Mouse (Mus musculus) heart, embryonic 14.5 days (tissue): Measurements from ENCODE around the gene Pnpla5. TPM values are rescaled to one million over a fixed set of nuclear protein-coding genes. Genes with fewer than 3 reads are reported as not detected.

ENCODE experiments used
- ATAC-seq: fragments of 200-750 bp; cut with Nextera tagmentation; 2 replicates; pipeline ENCODE4 v1.8.0; 2017; ENCODE audit warnings: low read depth, moderate TSS enrichment; ENCODE audit not compliant: insufficient number of reproducible peaks, insufficient read depth, low FRiP score
- H3K27ac ChIP-seq, 2 experiments: fragments of 200-500 bp in 1 of 2; fragments of 300-500 bp in 1 of 2; sonication (generic) in 1 of 2; replicated peaks in 1 of 2; 2 replicates each; pipeline ENCODE4 v1.5.1; 2012 to 2014; ENCODE audit warnings: low read depth in 2 of 2, low read length in 2 of 2, control low read depth in 1 of 2, mild to moderate bottlenecking in 1 of 2, mixed read lengths in 1 of 2; ENCODE audit not compliant: control insufficient read depth in 1 of 2, insufficient read depth in 1 of 2
- H3K27me3 ChIP-seq: fragments of 300-500 bp; sonication (generic); 2 replicates; pipeline ENCODE4 v1.6.1; 2014; ENCODE audit warnings: mild to moderate bottlenecking, low read length, control low read depth; ENCODE audit not compliant: control insufficient read depth, insufficient read depth
- H3K36me3 ChIP-seq: fragments of 300-500 bp; sonication (generic); 2 replicates; pipeline ENCODE4 v1.6.1; 2014; ENCODE audit warnings: mild to moderate bottlenecking, control low read depth, low read length, mixed read lengths; ENCODE audit not compliant: control insufficient read depth, insufficient read depth
- H3K4me1 ChIP-seq, 2 experiments: fragments of 200-500 bp in 1 of 2; fragments of 300-500 bp in 1 of 2; sonication (generic) in 1 of 2; 2 replicates each; pipeline ENCODE4 v1.6.1; 2012 to 2014; ENCODE audit warnings: low read length in 2 of 2, control low read depth in 1 of 2, mixed read lengths in 1 of 2; ENCODE audit not compliant: control insufficient read depth in 2 of 2, insufficient read depth in 2 of 2
- H3K4me2 ChIP-seq: fragments of 300-500 bp; sonication (generic); 2 replicates; pipeline ENCODE4 v1.6.1; 2014; ENCODE audit warnings: mild to moderate bottlenecking, low read length
- H3K4me3 ChIP-seq, 2 experiments: fragments of 200-500 bp in 1 of 2; fragments of 300-500 bp in 1 of 2; sonication (generic) in 1 of 2; 2 replicates each; pipeline ENCODE4 v1.5.1; 2012 to 2014; ENCODE audit warnings: low read length in 2 of 2, mild to moderate bottlenecking in 2 of 2, control low read depth in 1 of 2, low read depth in 1 of 2, moderate library complexity in 1 of 2; ENCODE audit not compliant: control insufficient read depth in 1 of 2, insufficient read depth in 1 of 2
- H3K9ac ChIP-seq: fragments of 300-500 bp; sonication (generic); 2 replicates; pipeline ENCODE4 v1.6.1; 2014; ENCODE audit warnings: mild to moderate bottlenecking, low read length
- H3K9me3 ChIP-seq: fragments of 300-500 bp; sonication (generic); 2 replicates; pipeline ENCODE4 v1.6.1; 2016; ENCODE audit warnings: low read length, control low read depth; ENCODE audit not compliant: control insufficient read depth
- WGBS: fragments of 180-500 bp; shearing (Covaris S2); extraction: QIAGEN DNeasy Blood & Tissue Kit; methylation state at CpG from one replicate; pipeline ENCODE4 v1.1.7; 2014; 5-methylcytosine and 5-hydroxymethylcytosine counted together
- polyA plus RNA-seq: library from polyadenylated mRNA; unstranded; fragments of >200 nt; fragmentation: Nextera tagmentation; extraction: Ambion mirVana; gene quantifications from 2 replicates; pipeline ENCODE4 v1.2.1, GENCODE M21; 2014

Gene Pnpla5
- polyA plus RNA-seq, 1 experiment from 2014 or later, result not detected

- no peak for ATAC-seq
- WGBS, result 86% methylated on average over 1 of the region's 1 CpGs
Measured at GRCm38 (mm10) chr15:84116466-84116865, 6.5 kb downstream of the Pnpla5 start.

GRCm38 (mm10) chr15:84115727-84116126 is 7.2 kb downstream of the Pnpla5 start:
- H3K9me3 ChIP-seq, result no peaks in the 10 kb centered on the region
- 42% methylated on average over 5 of the region's 5 CpGs for WGBS
- H3K9ac ChIP-seq, result no peak overlapping the region
- no peak for ATAC-seq
- H3K36me3 ChIP-seq, result no peaks in the 10 kb centered on the region
- H3K4me1 ChIP-seq, result no peaks in the 10 kb centered on the region
- no peak overlapping the region for H3K27ac ChIP-seq
- no peak overlapping the region for H3K4me3 ChIP-seq
- H3K4me2 ChIP-seq, result no peak overlapping the region
- H3K27me3 ChIP-seq, result no peaks in the 10 kb centered on the region

More at GRCm38 (mm10) chr15:84116466-84116865, 6.5 kb downstream of the Pnpla5 start:
- no peaks in the 10 kb centered on the region for H3K4me1 ChIP-seq
- no peak overlapping the region for H3K4me3 ChIP-seq
- no peaks in the 10 kb centered on the region for H3K27me3 ChIP-seq
- no peak overlapping the region for H3K9ac ChIP-seq
- no peaks in the 10 kb centered on the region for H3K9me3 ChIP-seq
- no peaks in the 10 kb centered on the region for H3K36me3 ChIP-seq
- H3K27ac ChIP-seq, result no peak overlapping the region
- H3K4me2 ChIP-seq, result no peak overlapping the region

DNA sequence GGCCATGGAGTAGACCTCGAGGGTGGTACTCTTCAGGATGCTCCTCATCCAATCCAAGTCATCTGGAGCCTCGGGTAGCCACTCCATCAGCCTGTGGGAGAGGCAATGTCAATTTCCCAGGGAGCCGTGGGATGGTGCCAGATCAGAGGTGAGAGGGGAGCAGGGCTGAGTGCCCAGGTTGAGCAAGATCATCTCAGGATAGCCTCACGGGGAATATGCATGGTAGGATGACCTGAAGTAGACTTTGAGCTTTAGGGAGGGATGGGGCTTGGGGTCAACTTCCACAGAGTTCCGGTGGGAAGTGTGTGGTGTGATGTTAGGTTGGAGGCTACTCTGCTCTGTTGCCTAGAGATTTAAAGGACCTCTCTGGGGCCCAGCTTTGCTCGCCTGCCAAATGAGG is 9.1 kb downstream of the Pnpla5 start:
- Histone ChIP-seq H3K4me1 (no peaks in the 10 kb centered on the region), H3K36me3 (no peaks in the 10 kb centered on the region), H3K9ac (no peak overlapping the region), H3K4me3 (no peak overlapping the region), H3K27me3 (no peaks in the 10 kb centered on the region), H3K9me3 (no peaks in the 10 kb centered on the region), H3K27ac (no peak overlapping the region), H3K4me2 (no peak overlapping the region)
- 71% methylated on average over 6 of the region's 6 CpGs for WGBS
- no peak for ATAC-seq

DNA sequence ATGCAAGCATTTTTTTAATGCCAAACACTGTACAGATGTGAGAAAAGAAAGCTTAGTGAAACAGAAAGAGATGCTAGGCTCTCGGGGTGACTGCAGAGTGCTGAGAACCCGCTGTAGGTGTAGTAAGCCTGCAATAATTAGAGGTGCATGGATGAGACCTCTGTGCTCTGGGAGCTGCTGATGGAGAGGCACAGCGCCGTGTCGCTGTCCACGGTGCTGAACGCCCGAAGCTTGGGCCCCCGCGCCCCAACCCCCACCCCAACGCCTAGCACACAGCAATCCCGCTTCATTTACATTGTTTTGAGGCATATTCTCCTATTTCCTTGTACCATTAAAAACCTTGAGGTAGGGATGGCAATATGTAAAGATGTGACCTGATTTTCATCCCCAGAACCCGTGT is 14.1 kb downstream of the Pnpla5 start:
- ATAC-seq, result no peak
- no peak overlapping the region for H3K4me3 ChIP-seq
- 7% methylated on average over 13 of the region's 13 CpGs for WGBS
- H3K27me3 ChIP-seq, result peaks cover 45% of the 10 kb centered on the region
- peaks cover 0 to 6% of the 10 kb centered on the region in 2 experiments; a peak in 2 of 4 replicates for H3K4me1 ChIP-seq
- no peaks in the 10 kb centered on the region for H3K9me3 ChIP-seq
- H3K9ac ChIP-seq, result no peak overlapping the region
- H3K4me2 ChIP-seq, result no peak overlapping the region
- no peak overlapping the region for H3K27ac ChIP-seq
- H3K36me3 ChIP-seq, result no peaks in the 10 kb centered on the region

- WGBS, result 17% methylated on average over 12 of the region's 12 CpGs
- no peaks in the 10 kb centered on the region for H3K9me3 ChIP-seq
- no peak for ATAC-seq
- H3K4me3 ChIP-seq, result peak overlapping the region in 1 of 2 experiments; percentile 40; a peak in 2 of 4 replicates
- peak overlapping the region; percentile 70 for H3K4me2 ChIP-seq
- H3K27ac ChIP-seq, result no peak overlapping the region
- no peak overlapping the region for H3K9ac ChIP-seq
- no peaks in the 10 kb centered on the region for H3K36me3 ChIP-seq
- peaks cover 0 to 6% of the 10 kb centered on the region in 2 experiments; a peak in 2 of 4 replicates for H3K4me1 ChIP-seq
- H3K27me3 ChIP-seq, result peaks cover 56% of the 10 kb centered on the region
Measured at GRCm38 (mm10) chr15:84105924-84106500, 17.0 kb downstream of the Pnpla5 start.

- Histone ChIP-seq H3K4me1 (peaks cover 0 to 6% of the 10 kb centered on the region in 2 experiments; a peak in 2 of 4 replicates), H3K27me3 (peaks cover 56% of the 10 kb centered on the region), H3K9me3 (no peaks in the 10 kb centered on the region), H3K27ac (no peak within 1 kb of the TSS), H3K4me3 (peak within 1 kb of the TSS; percentile 35 to 40), H3K4me2 (peak within 1 kb of the TSS; percentile 70), H3K9ac (no peak within 1 kb of the TSS), H3K36me3 (no peaks in the 10 kb centered on the region)
- no peak for ATAC-seq
- WGBS, result 2% methylated on average over 73 of the region's 77 CpGs
Measured at GRCm38 (mm10) chr15:84105105-84105923, 17.7 kb downstream of the Pnpla5 start, which contains the start of gene Sult4a1. Sult4a1 (minus strand) TSS chr15:84105754.

GRCm38 (mm10) chr15:84104626-84105025 is 18.3 kb downstream of the Pnpla5 start:
- ATAC-seq, result no peak
- peaks cover 0 to 6% of the 10 kb centered on the region in 2 experiments; a peak in 2 of 4 replicates for H3K4me1 ChIP-seq
- peaks cover 56% of the 10 kb centered on the region for H3K27me3 ChIP-seq
- H3K4me2 ChIP-seq, result no peak overlapping the region
- no peaks in the 10 kb centered on the region for H3K36me3 ChIP-seq
- no peak overlapping the region for H3K9ac ChIP-seq
- no peak overlapping the region for H3K27ac ChIP-seq
- WGBS, result 74% methylated on average over 7 of the region's 7 CpGs
- no peaks in the 10 kb centered on the region for H3K9me3 ChIP-seq
- no peak overlapping the region for H3K4me3 ChIP-seq
